Mouse (Mus musculus) cerebellum, adult 11-12 months (tissue): ENCODE measurements around the gene Epor.

Source experiments
- DNase-seq: peaks from one replicate; pipeline ENCODE4 v3.0.0; 2022

Epor gene

GRCm38 (mm10) chr9:21963417-21963816 lies at the start of gene Epor:
Epor (minus strand) TSS chr9:21963506.
- no peak for DNase-seq

- peak; percentile 55 for DNase-seq
Measured at GRCm38 (mm10) chr9:22012731-22013130, 49.4 kb upstream of the Epor start.

DNA sequence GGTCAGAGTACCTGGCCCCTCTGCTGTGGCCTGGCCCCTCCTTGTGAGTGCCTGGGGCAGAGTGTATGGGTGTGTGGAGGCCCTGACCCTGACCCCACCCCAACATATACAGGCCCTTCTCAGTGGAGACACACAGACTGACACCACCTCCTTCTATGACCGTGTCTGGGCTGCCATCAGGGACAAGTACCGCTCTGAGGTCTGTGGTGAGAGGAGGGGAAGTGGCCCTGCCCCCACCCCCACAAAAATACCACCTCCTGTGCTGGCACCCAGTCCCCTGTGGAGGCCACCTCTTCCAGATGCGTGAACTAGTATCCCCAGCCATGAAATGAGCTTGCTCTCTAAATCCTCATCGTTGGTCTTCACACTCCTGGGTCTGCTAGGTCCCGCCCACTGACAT lies 47.7 kb upstream of the Epor start:
- DNase-seq, result no peak

- DNase-seq, result peak; percentile 60
Measured at GRCm38 (mm10) chr9:22004546-22004945, 41.2 kb upstream of the Epor start.

GRCm38 (mm10) chr9:22003163-22003554 lies 39.9 kb upstream of the Epor start:
- DNase-seq, result no peak

DNA sequence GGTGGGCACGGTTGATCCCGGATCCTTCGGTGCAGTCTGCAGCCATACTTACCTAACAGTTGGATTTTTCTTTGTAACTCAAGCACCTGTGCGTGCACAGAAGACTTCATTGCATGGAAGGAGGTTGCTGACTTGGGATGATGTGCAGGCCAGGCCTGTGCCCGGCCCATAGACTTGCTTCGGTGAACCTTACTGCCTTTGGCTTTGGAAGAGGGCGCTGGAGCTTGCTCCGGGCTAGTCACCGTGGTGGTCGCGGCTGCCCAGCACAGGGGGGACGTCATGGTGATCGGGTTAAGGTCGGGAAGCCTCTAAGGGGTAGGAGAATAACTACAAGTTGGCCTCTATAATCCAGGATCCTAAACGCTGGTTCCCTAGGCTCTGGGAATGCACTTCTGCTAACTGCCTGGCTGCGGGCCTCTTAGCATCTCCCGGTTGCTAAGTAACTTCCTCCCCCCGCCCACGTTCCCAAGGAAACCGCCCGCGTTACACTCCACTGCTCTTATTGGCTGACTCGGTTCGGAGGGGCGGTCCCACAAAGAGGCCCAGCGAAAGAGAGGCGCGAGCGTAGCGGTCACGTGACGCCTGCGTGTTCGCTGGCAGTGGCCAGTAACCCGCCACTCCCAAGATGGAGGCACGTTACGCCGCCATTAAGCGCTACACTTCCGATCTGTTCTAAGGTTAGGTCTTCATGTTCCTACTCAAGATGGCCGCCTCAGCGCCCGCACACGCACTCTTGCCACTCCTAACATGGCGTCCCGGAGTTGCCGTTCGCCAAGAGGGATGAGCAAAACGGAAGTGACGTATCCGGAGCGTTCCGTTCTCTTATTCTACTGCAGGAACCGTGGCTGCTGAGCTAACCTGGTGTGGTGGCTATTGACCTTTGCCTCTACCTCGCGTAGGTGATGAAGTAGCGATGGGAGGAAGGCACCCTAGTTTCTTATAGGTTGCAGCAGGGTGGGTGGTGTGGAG lies 39.2 kb upstream of the Epor start, which contains the start of the genes Ccdc151 and Prkcsh:
TSS of gene Ccdc151 (minus strand) at position 441 of the 969 bp plus-strand sequence.
TSS of gene Prkcsh (plus strand) at position 613 of the 969 bp plus-strand sequence.
- DNase-seq, result peak; percentile 100

DNA sequence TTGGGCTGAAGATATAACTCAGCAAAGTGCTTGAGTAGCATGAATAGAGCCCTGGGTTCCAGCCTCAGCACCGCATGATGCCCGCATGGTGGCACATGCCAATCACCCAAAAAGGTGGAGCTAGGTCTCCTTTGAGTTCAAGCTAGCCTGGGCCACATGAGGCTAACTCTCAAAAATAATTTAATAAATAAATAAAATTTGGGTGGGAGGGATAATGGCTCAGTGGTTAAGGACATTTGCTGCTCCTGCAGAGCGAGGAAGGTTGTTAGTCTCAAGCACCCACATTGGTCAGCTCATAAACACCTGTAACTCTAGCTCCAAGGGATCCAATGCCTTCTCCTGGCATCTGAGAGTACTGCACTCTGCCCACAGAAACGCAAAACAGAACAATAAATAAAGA lies 38.3 kb upstream of the Epor start:
- peak; percentile 54 for DNase-seq

DNA sequence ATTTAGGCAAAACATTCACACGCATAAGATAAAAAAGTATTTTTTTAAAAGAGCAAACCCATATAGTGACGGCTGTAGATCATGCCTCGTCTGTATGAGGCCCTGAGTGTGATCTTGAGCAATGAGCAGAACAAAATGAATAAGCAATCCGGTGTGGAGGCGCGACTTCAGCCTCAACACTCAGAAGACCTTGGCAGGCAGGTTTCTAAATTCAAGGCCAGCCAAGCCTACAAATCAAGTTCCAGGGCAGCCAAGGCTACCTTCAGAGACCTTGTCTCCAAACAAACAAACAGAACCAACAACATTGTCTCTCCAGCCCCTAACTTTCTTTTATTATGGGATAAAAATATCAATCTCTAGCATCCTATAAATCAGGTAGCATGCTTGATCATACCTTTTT lies 37.0 kb upstream of the Epor start:
- no peak for DNase-seq

DNA sequence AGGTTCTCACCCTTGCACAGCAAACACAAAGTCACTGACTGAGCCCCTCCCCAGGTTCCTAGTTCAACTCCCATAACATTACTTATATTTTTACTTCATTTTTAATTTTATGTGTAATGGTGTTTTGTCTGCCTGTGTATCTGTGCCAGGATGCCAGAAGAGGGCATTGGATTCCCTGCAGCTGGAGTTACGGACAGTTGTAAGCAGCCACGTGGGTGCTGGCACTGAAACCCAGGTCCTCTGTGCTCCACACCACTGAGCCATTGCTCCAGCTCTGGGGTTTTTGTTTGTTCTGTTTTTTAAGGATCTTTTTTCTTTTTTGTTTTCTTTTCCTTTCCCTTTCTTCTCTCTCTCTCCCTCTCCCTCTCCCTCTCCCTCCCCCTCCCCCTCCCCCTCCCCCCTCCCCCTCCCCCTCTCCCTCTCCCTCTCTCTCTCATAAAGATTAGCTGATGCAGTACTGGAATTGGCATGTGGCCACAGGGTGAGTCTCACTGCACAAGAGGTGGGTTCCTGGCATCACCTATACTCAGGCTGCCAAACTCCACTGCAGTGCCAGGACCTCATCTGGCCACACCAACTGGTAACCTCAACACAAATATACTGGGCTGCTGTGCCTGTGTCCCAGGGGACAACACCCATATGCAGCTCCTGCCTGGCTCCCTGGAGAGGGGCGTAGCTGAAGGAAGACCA lies 33.0 kb upstream of the Epor start:
- DNase-seq, result peak; percentile 28

- DNase-seq, result no peak
Measured at GRCm38 (mm10) chr9:21992227-21992626, 28.9 kb upstream of the Epor start.

DNA sequence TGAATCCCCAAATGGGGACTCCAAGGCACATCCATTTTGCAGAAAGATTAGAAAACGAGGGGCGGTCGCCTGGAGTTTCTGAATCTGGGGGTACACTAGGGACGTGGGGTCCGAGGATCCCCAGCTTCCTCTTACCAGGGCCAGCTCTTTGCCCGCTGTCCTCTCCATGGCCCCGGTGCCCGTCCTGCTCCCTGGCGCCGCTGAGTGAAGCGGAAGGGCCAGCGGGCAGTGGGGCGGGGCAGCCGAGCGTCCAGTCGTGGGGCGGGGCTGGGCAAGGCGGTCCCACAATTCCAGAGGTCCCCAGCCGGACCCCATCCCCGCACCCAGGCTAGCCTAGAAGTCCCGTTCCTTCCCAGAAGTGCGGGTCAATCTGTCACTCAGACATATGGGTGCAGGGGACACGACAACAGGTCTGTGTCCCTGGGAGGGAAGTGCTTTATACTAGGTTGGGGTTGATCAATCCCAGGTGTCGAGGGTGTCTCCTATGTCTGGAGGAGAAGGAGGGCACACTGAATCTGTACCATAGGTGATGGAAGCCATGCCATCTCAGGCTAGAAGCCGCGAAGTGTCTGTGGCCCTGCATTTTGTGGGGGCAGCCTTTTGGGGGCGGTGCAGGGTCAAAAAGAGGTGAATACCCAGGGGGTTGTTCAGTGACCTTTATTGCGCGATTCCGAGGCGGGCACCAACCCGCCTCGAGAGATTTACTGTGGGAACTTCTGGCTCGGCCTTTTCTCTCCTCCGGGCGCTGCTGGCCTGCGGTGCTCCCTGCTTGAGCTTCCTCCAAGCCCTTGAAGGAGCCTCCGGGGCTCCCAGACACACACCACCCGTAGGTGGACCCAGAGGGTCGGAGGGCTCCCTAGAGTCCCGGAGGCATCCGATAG lies 26.2 kb upstream of the Epor start, which contains the start of gene Rgl3:
TSS of gene Rgl3 (minus strand) at position 217 of the 881 bp plus-strand sequence.
- peak; percentile 81 for DNase-seq

- peak; percentile 80 for DNase-seq
Measured at GRCm38 (mm10) chr9:21988421-21989101, 25.3 kb upstream of the Epor start.

DNA sequence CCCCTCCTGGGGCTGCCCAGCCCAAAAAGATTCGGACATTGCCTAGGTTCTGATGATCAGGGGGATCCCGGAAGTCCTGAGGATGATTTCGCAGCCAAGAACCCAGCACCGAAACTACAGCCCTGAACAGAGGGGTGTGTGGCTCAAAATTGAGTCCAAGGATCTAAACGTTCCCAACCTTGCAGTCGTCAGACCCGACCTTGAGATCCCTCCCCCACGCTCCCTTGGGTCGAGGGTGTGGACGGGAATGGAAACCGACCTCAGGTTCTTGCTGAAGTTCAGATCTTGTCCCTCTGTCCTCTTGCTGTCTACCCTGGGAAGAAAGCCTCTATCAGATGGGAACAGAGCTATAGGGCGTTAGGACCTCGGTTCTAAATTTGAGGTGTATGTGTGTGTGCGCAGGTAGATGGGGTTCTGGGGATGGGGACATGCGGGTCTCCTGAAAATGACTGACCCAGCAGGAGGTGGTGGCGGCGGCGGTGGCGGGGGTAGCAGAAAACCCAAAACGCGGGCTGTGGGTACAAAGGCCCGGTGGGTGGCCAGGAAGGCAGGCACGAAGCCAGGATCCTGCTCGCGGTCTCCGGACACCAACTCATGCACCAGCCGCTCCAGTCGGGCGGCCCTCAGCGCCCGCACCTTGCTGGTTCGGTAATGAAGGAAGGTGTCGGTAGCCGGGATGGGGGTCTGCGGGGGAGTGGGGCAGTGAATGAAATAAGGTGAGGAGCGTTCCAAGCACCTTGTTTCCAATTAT lies 24.5 kb upstream of the Epor start:
- DNase-seq, result peak; percentile 79

GRCm38 (mm10) chr9:21983911-21984310 lies 20.6 kb upstream of the Epor start:
- DNase-seq, result no peak

DNA sequence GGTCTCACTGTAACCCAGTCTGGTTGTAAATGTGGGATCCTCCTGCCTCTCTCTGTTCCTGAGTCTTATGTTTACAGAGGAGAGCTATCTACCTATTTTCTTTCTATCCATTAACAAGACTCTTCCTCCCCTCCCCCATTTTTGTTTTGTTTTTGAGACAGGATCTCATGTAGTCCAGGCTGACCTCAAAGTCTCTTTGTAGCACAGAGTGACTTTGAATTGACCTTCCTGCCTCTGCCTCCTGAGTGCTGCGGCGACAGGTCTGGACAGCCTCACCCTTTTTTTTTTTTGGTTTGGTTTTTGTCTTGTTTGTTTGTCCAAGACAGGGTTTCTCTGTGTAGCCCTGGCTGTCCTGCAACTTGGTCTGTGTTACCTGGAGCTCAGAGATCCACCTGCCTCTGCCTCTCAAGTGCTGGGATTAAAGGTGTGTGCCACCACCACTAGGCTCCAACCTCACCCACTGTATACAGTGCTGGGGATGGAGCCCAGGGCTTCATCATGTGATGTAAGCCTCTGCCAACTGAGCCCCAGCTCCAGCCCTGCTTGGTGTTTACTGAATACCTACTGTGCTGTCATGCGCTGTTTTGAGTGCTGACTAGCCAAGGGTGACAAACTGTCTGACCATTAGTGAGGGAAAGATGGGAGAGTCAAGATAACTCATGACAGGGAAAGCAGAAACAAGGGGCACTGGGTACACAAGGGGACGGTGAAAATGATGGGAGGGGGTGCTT lies 15.3 kb upstream of the Epor start:
- DNase-seq, result no peak

DNA sequence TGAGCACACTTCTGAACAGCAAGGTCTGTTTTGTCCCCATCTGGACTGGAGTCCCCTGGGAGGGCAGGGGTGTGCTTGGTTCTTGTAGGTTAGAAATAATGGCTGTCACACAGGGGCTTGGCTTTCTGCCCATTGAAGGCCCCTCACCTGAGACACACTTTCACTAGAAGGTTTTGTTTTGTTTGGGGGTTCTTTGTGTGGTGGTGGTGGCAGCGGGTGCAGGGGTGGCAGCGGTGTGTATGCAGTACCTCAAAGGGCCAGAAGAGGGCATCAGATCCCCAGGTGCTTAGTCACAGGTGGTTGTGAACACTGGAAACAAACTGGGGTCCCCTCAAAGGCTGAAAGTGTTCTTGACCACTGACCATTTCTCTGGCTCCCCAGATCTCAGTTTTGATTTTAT lies 14.7 kb upstream of the Epor start:
- no peak for DNase-seq

- DNase-seq, result no peak
Measured at GRCm38 (mm10) chr9:21977331-21977730, 14.0 kb upstream of the Epor start.

DNA sequence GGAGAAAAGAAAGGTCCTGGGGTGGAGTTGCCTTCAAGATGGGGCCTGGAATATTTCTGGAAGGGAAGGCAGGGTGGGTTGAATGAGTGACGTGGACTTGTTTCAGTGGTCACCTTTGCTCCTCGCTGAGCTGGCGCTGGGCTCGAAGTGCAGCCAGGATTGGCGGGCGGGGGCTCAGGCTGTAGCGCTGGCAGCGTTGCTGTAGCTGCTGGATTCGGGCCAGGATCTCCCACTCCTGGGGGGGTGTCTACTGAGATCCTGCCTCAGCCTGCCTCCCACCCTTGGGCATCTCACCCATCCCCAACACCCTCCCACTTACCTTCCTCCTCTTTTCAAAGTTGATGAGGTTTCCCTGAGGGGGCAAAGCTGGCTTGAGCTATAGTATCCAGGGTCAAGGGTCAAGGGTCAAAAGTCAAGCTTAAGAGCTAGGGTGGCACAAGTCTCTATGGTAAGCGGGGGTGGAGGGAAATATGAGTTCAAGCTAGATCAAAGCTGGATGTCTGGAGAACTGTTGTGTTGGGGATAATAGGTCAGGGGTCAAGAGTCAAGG lies 13.4 kb upstream of the Epor start:
- DNase-seq, result no peak

DNA sequence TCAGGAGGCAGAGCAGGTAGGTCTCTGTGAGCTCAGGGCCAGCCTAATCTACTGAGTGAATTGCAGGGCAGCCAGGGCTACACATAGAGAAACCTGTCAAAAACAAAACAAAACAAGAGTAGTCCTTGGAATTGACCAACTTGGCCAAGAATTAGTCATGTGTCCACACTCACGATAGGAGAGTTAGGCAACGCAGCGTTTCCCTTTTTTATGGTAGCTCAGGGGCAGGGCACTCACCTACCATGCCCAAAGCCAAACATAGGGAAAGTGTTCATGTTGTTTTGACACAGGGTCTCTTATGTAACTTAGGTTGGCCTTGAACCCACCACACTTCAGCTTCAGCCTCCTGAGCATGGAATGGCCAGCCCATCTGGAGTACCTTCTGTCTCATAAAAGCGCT lies 6.0 kb upstream of the Epor start:
- no peak for DNase-seq

DNA sequence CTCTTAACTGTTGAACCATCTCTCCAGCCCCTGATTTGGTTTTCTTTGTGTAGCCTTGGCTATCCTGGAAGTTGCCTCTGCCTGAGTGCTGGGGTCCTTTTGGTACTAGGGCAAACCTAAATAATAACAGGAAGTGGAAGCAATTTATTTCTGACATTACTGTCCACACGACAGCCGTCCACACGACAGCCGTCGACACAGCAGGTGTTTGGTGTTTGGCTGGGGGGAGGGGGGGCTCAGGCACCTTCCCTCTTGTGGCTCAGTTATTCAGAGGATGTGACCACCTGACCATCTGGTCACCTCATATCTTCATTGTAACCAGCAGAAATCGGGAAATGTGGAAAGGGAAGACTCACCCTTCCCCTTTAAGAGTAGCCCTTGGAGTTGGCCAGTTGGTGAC lies 5.6 kb upstream of the Epor start:
- DNase-seq, result no peak
